Mouse (Mus musculus) ovary, postnatal 36 days (tissue): ENCODE measurements around the gene Dcaf17.

ENCODE experiments used
- DNase-seq: peaks from one replicate; pipeline ENCODE4 v3.0.0; 2022; ENCODE audit warnings: low spot score, mixed read lengths

Gene Dcaf17

DNA sequence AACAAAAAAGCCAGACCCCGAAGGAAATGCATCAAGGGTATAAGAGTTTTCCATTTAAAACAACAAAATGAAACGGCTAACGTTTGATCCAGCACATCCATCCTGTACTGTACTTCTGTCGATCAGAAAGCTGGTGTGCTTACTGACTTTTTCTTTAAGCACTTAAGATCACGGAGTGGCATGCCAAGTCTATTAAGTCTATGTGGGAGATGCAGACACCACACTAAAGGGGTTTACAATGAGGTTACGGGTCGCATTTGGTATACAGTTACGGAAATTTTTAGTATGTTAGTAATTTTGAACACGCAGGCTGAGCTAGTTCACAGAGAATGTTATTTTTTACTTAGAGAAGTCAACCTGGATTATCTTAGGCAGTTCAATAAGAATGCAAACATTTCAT, 412 bp upstream of the Dcaf17 start:
- no peak for DNase-seq

DNA sequence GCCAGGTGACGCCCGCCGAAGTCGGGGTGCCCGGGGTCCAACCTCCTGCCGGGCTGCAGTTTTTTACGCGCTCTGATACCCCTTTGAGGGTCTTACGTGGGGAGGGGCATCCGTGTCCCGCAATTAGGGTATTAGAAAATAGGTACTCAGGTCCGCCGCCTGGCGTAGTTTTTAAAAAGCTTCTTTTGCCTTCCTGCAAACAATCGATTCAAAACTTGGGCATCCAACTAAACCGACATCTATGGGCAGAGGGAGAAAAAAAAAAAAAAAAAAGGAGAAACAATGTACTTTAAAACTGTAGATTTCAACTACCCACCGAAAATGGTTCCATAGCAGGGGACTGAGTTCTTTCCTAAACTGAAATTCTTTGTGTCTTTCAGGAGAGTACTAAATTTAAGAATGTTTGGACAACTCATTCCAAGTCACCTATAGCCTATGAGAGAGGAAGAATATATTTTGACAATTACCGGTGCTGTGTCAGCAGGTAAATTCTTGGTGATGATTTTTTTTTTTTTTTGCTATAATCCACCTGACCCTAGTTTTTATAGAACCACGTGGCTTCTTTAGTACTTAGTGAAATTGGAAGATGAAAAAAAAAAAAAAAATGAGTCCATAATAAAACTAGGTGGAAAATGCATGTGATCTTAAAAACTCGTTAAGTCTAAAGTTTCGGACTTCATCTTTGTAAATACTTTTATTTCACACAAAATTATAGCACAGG, 1.1 kb downstream of the Dcaf17 start:
- no peak for DNase-seq

DNA sequence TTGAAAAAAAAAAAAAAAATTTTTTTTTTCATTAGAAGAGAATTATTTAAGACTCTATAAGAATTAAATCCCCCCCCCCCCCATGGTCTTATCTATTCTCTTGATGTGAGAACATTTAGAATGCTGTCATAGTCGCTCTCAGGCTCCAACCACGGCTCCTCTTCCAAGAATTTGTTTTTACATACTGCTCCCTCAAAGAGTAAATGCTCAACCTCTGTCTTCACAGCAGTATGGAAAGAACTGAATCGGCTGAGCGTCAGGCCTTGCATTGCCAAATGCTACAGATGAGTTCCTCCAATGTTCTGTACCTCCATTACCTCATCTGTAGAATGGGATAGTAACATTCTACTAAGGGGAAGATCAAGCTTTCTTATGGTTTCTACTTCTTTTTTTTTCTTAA, 16.5 kb downstream of the Dcaf17 start:
- DNase-seq, result no peak

DNA sequence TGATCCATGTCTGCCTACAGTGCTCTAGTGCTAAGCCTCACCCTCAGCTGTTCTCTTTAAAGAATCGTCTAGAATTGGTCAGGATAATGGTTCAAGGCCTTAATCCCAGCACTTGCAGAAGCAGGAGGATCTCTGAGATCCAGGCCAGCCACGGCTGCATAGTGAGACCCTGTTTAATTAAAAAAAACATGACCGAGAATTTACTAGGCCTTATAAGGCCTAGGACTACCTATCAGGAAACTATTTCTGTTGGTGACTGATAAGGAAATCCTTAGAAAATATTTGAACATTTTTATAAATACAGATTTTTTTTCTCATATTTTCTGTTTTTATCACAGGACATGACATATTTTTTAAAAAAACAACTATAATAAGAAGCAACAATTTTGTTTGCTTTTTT, 18.2 kb downstream of the Dcaf17 start:
- DNase-seq, result no peak

DNA sequence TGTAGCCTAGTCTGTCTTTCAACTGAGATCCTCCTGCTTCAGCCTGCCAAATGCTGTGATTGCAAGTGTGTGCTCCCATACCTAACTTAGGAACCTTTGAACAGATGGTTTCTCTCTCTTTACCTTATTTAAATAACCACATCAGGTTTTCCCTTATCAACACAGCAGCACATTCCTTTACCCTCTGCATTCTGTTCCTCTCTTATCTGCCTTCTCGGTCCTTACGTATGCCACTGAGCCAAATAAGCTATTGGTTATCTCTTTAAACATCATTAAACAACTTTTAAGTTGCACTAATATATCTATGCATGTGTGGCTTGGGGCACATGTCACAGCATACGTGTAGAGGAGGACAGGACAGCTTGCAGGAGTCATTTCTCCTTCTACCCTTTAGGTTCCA, 18.7 kb downstream of the Dcaf17 start:
- no peak for DNase-seq

DNA sequence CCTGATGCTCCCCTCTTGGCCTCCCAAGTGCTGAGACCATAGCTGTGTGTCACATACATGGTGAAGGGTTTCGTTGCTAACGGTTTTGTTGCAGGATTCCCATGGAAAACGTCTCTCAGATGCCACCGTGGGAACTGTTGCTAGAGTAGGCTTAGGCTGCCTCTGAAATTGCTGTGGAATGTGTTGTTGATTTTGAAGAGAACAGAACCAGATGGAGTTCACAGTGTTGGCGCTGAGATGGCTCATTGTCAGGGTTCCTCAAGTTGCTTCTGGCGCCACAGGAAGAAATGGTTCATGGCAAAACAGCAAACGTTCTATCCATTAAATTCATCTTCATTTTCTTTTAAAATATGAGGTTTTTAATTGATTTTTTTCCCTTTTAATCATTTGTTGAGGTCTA, 27.3 kb downstream of the Dcaf17 start:
- DNase-seq, result no peak

DNA sequence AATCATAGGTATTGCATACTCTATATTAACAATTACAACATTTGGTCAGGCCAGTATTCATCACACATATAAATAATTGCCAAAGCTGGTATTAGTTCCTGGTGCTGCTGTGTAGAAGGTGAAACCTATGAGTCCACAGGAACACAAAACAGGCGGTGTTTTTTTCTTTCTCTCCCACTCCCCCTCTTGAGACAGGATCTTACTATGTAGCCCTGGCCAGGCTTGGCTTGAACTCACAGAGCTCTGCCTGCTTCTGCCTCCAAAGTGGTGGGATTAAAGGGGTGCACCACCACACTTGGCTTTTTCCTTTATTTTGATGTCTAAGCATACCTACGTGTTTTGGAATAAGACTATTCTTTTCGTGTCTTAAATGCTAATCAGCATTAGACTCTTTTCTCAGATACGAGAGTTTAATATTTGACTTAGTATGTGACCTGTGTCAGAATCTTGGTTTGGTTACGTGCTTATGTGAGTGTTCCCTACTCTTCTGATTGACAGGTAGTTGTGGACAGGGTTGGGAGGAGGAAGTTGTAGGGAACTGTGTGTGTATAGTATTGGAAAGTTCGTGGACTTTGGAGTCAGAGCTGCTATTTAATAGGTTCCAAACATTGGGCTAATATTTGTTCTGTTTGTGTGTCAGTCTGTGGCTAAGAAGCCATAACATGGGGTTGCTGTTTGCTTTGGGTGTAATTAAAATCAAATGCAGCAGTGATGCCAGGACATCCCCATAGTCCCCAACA, 28.5 kb downstream of the Dcaf17 start:
- DNase-seq, result no peak

DNA sequence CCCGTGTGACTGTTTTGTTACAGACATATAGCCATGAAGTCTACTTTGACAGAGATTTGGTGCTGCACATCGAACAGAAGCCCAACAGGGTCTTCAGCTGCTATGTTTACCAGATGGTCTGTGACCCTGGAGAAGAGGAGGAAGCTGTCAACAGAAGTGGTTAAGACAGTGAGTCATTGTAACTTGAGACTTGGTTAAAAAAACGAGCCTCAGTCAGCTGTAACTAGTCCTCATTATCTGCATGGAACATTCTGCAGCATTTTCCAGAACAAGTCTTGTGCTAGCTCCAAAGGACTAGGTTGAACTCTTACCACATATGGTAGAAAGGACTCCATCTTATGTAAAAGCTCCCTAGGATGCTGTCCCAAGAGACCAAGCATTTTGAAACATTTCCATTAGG, 34.6 kb downstream of the Dcaf17 start:
- no peak for DNase-seq

DNA sequence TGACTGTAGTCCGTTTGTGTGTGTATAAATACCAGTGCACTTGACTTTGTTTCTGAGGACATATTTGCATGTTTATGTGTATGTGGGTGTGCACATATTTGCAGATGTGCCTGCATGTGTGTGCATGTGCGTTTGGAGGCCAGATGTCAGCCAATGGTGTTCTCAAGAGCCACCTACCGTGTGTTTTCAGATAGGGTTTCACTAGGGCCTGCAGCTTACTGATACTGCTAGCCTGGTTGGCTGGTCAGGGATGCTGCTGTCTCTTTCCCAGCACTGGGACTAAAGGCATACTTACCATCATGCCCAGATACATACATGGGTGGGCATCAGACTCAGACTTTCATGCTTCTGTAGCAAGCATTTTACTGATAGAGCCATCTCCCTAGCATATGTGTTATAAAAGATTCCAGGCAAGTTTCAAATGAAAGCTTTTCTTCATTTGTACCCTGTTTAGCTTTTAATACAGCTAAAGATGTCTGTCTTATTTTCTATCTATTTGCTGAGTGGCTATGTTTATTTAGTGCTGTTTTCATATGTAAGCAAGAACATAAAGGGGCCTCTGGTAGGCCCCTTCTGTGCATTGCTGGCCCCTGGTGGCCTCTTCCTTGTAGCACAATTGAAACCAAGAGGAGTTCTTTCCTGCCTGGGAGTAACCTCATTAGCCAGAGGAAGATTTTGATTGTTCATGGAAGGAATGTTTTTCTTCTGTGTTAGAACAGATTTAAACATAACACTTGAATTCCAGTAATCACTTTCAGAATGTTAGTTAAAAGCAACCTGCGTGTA, 35.7 kb downstream of the Dcaf17 start:
- no peak for DNase-seq

DNA sequence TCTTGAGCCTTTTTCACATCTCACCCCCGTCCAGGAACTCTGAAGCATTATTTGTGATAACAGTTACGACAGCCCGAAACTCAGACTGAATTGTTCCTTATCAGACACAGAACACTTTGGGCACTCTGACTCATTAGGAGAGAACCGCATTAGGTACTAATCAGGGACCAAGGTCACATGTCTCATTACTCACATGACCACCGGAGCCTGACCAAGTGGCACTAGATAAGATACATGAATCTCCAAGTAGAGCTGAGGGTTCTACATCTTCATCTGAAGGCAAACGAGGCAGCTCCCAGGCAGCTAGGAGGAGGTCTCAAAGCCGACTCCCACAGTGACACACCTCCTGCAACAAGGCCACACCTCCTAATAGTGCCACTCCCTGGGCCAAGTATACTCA, 41.0 kb downstream of the Dcaf17 start:
- no peak for DNase-seq

DNA sequence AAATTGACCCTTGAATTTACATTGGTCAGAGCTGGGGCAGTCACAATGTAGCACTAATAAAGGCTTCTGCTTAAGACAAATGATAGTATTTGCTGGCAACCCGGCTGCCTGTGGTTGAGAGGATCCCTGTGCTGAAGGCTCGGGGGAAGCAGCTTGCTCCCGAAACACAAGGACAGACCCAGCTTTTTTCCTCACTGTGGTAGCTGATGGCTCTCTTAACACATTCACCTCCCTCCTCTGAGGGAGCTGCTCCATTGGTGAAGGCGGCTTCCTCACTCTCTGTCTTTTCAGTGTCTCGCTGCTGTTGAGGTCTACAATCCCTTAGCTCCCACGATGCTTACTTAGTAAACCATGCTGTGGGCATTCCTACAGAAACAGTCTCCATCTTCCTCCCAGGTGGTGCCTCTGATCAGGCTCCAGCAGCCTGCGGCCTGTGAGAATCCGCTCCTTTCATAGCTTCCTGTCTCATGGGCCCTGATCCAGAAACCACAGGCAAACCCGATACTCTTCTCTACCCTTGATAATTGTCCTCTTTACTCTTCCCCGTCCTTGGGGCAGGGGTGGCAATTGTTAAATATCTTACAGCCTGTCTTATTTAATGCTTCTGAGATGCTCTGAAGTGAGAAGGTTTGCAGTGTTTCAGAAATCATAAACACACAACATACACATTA, 47.6 kb downstream of the Dcaf17 start:
- DNase-seq, result no peak

DNA sequence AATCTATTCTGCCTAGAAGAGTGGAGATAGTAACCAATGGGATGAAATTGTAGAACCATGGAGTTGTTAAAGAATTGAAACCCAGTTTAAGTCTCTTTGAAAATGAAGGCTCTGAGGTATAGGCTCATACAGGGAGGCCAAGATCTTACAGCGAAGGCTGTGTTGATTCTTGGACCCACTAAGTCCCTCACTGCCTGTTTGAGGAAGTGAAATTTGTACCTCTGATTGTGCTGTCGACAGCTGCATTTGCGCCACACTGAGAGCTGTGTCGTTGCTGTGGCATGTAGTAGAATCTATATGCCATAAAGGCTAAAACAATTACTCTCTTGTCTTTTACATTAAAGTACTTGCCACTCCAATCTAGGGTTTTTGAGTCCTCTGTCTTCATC, 48.2 kb downstream of the Dcaf17 start:
- no peak for DNase-seq

DNA sequence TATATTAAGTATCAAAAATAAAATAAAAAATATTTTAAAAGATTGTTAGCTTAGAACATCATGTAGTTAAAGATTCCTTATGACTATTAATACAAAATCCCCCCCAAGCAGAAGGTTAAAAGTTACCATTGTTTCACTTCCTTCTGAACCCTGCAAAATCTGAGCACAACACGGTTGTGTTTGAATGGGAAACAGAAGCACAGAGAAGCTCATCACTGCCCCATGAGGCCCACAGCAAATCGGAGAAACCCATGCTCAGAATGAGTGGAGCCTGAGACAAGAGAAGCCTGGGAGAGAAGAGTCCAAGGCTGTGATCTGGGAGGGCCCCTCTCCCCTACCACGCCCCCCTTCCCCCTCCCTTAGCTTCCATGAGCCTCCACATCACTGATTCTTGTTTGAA, 49.6 kb downstream of the Dcaf17 start:
- no peak for DNase-seq

DNA sequence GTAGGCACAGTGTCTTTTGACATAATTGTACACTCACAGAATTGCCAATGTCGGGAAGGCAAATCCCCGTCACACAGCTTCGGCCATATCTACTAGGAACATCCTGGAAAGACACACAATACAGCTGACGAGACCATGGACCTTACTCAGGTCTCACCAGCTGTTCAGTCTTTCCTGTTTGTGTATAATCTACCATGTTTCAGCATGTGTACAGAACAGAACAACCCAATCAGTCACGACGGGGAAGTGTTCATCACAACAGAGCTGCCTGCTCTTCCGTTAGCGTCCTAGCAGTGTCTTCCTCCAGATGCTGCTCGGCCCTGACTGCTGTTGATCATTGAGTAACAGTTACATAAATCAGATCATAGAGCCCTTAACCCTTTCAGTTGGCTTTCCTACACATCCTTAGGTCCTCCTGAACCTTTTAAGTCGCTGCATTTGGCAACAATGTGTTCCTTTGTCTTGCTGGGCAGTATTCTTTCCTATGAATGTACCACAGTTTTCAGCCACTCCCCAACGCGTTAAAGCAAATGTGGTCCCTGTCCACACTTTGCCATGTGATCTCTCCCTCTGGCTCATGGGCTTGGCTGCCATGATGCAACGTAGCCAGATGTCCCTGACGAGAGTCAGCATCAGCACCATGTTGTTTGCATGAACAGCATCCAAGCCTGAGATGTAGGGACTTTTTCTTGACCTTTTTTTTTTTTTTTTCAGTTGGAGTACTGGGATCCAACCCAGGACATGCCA, 50.5 kb downstream of the Dcaf17 start:
- DNase-seq, result no peak

DNA sequence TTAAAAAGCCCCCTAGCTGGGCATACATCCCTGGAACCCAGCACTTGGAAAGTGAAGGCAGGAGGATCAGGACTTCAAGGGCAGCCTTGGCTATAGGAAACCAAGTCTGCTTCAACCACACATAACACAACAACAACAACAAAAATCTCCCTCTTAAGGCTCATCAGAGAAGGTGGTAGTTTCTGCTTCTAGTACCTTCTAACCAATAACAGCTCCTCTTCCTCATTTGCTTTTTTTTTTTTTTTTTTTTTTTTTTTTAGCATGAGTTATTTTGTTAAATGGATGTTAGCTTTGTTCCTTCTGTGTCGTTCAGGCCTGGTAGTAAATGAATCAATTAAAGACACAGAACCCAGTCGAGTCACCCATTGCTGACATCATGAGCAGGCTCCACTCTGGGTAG, 52.1 kb downstream of the Dcaf17 start:
- DNase-seq, result no peak

DNA sequence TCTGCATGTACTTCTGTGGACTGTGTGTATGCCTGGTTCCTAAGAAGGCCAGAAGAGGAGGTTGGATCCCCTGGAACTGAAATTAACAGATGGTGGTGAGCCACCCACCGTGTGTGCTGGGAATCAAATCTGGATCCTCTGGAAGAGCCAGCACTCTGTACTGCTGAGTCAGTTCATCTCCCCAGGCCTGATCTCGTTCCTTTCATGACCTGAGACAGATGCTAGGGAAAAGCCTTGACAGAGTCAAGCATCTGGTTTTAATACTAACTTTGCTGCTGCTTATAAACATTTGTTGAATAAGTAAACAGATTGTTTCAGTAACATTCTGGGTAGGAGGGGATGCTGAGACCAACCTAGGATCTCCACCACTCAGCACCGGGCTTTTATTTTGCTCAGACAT, 53.4 kb downstream of the Dcaf17 start:
- DNase-seq, result no peak

DNA sequence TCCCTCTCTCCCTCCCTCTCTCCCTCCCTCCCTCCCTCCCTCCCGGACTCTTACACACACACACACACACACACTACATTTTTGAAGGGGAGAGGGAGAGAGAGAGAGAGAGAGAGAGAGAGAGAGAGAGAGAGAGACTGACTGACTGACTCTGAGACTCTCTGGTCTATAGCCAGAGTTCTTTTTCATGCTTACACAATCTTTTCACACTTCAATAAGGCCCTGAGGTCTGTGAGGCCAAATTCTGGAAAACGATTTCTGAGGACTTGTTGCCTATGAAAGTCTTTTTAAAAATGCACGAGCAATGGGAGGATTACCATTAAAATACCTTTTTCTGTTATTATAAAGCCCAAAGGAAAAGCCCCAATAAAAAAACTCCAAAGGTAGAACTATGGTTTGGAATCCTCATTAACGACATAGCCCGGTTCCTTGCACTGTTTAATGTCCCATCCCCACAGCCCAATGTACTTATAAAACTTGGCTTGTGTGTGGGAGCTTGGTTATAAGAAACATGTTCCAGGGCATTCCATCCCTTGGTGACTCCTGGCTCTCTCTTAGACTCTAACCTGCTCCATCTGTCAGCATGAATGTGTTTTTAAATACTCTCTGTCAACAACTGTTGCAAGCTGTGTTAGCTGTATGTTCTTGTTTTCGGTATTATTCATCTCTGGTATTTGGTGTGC, 58.5 kb downstream of the Dcaf17 start:
- DNase-seq, result no peak

DNA sequence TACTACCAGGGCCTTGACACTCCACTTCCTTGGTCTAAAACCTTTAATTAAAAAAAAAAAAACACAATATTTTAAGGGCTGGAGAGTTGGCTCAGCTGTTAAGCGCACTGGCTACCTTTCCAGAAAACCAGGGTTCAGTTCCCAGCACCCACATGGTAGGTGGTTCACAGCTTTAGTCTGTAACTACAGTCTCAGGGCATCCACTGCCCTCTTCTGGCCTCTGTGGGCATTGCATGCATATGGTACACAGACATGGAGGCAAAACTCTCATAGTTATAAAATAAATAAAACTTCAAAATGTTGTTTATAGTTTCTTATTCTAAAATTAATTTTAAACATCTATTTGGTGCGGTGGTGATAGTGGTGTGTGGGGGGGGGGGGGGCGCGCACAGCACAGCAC, 61.0 kb downstream of the Dcaf17 start:
- DNase-seq, result no peak

DNA sequence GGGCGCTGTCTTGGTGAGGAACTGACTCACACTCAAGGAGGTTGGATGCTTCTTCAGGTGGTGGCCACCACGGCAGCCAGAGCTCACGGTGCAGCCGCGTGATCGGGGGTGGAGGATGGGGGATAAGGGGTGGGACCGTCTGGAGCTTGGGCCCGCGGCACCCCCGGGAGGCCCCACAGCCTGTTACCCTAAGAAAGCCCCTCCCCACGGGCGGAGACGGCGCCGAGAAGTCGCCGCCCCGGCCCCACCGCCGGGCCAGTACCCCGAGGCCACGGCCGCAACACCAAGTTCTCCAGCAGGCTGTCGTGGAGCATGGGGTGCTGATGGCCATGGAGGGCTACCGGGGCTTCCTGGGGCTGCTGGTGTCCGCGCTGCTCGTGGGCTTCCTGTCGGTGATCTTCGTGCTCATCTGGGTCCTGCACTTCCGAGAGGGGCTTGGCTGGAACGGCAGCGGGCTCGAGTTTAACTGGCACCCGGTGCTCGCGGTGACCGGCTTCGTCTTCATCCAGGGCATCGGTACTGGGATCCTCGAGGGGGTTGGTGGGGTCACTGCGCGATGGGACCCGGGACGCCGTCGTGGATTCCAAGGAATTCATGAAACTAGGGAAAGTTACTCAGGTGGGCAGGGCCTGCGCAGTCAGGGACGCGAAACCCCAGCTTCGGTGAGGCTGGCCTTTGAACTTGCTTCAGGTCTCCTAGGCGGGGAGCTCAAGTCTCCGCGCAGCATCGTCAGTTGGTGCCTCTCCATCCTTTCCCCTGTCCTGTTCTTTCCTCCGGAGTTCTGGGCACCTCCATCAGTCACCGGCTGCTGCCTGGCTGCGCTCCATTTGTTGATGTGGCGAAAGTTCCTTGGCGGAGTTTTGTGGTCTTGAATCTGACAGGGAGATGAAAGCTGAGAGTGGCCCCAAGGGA, 62.9 kb downstream of the Dcaf17 start, which contains the start of gene Cybrd1:
Gene Cybrd1, plus strand, starts transcription at position 127 of the 912 bp plus-strand sequence.
- DNase-seq, result peak; percentile 37

DNA sequence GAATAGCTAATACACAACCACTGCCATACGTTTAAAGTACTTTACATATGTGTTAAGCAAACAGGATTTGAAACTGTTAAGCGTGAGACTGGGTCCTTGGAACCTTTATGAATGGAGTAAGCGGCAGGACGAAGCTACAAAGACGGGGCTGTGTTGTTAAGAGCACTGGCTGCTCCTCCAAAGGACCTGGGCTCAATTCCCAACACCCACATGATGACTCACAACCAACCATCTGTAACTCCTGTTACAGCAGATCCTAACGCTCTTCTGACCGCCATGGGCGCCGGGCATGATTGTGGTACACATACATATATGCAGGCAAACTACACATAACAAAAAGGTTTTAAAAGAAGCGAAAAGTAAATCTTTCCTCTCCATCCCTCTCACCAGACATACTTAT, 65.7 kb downstream of the Dcaf17 start:
- DNase-seq, result no peak
